Mouse (Mus musculus) heart, adult 2 months (tissue): ENCODE measurements around the gene Cyth3.

Experiments used
- CTCF ChIP-seq: fragments of 200-600 bp; IDR thresholded peaks from 2 replicates; pipeline ENCODE4 v1.8.1; 2022; ENCODE audit warnings: antibody characterized with exemption, mild to moderate bottlenecking, moderate library complexity
- EP300 ChIP-seq: fragments of 200-500 bp; IDR thresholded peaks from 2 replicates; pipeline ENCODE4 v1.6.1; 2011; ENCODE audit warnings: low read depth, low read length, control low read depth; ENCODE audit not compliant: insufficient read depth
- POLR2A ChIP-seq: fragments of 200-500 bp; IDR thresholded peaks from 2 replicates; pipeline ENCODE4 v1.6.1; 2011; ENCODE audit warnings: mild to moderate bottlenecking, low read depth, low read length, control low read depth; ENCODE audit not compliant: insufficient read depth

DNA sequence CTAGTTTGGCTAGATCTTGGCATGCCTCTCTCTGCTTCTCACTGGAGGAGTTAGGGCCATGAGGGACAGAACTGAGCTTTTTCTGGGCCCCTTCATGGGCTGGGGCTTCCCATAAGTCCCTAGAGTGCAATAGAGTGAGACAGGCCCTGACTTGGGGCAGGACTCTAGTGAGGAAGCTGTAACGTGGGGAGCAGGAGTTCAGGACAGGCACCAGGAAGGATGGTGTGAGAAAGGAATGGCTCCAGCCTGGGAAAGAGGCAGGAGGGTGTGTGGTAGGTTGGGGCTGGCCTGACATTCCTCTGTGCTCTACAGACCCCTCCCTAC lies 83.4 kb downstream of the Cyth3 start:
- TF ChIP-seq CTCF (no peak), POLR2A (no peak), EP300 (no peak)
